Mouse (Mus musculus) embryonic facial prominence, embryonic 13.5 days (tissue): ENCODE measurements around the gene Eef2. TPM values are rescaled to one million over a fixed set of nuclear protein-coding genes. Genes with fewer than 3 reads are reported as not detected.

Experiments used
- ATAC-seq: fragments of 200-750 bp; cut with Nextera tagmentation; 2 replicates; pipeline ENCODE4 v1.8.0; 2017; ENCODE audit warnings: low read depth; ENCODE audit not compliant: insufficient number of reproducible peaks, insufficient read depth, low FRiP score, low TSS enrichment
- H3K27ac ChIP-seq: fragments of 300-500 bp; sonication (generic); 2 replicates; pipeline ENCODE4 v1.5.1; 2015; ENCODE audit warnings: moderate library complexity, mild to moderate bottlenecking, inconsistent platforms
- H3K27me3 ChIP-seq: fragments of 300-500 bp; sonication (generic); 2 replicates; pipeline ENCODE4 v1.6.1; 2015; ENCODE audit warnings: mild to moderate bottlenecking, inconsistent platforms
- H3K36me3 ChIP-seq: fragments of 300-500 bp; sonication (generic); 2 replicates; pipeline ENCODE4 v1.6.1; 2015; ENCODE audit warnings: mild to moderate bottlenecking, inconsistent platforms
- H3K4me1 ChIP-seq: fragments of 300-500 bp; sonication (generic); 2 replicates; pipeline ENCODE4 v1.6.1; 2015; ENCODE audit warnings: inconsistent platforms
- H3K4me2 ChIP-seq: fragments of 300-500 bp; sonication (generic); 2 replicates; pipeline ENCODE4 v1.6.1; 2015; ENCODE audit warnings: moderate library complexity, mild to moderate bottlenecking, inconsistent platforms
- H3K4me3 ChIP-seq: fragments of 300-500 bp; sonication (generic); 2 replicates; pipeline ENCODE4 v1.5.1; 2015; ENCODE audit warnings: mild to moderate bottlenecking, inconsistent platforms
- H3K9ac ChIP-seq: fragments of 300-500 bp; sonication (generic); 2 replicates; pipeline ENCODE4 v1.6.1; 2015; ENCODE audit warnings: mild to moderate bottlenecking, inconsistent platforms
- H3K9me3 ChIP-seq: fragments of 300-500 bp; sonication (generic); 2 replicates; pipeline ENCODE4 v1.6.1; 2016; ENCODE audit warnings: inconsistent platforms
- WGBS: fragments of 180-500 bp; shearing (Covaris S2); methylation state at CpG from one replicate; pipeline ENCODE4 v1.1.7; 2015; ENCODE audit warnings: mixed read lengths; 5-methylcytosine and 5-hydroxymethylcytosine counted together
- polyA plus RNA-seq: library from polyadenylated mRNA; unstranded; fragments of >200 nt; fragmentation: Nextera tagmentation; extraction: Ambion mirVana; gene quantifications from 2 replicates; pipeline ENCODE4 v1.2.1, GENCODE M21; 2015

The Eef2 gene
- polyA plus RNA-seq, 1 experiment from 2014 or later = 633 TPM

DNA sequence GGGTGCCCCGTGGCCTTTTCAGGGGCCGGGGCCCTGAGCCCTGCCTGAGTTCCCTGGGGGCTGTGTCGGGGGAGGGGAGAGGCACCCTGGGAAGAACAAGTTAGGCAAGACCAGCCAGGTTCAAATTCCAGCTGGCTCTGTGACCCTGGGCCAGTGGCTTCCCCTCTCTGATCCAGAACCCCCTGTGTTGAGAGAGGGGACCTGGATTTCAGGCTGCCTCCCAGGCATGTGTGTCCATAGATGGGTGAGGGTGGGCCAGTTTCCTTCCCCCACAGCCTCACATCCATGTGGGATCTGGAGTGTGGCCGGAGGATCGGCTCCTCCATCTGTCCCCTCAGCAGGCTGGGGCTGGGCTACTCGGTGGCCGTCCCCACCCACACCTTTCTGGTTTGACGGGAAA is 36.4 kb upstream of the Eef2 start:
- Histone ChIP-seq H3K4me2 (peak overlapping the region; percentile 84), H3K36me3 (peaks cover 25% of the 10 kb centered on the region), H3K4me1 (peaks cover 56% of the 10 kb centered on the region), H3K27me3 (peaks cover 8% of the 10 kb centered on the region), H3K27ac (peak overlapping the region; percentile 53; the same call in 1 of the 2 replicates), H3K9ac (peak overlapping the region; percentile 64), H3K9me3 (no peaks in the 10 kb centered on the region), H3K4me3 (peak overlapping the region; percentile 88)
- no peak for ATAC-seq
- 46% methylated on average over 8 of the region's 8 CpGs for WGBS

DNA sequence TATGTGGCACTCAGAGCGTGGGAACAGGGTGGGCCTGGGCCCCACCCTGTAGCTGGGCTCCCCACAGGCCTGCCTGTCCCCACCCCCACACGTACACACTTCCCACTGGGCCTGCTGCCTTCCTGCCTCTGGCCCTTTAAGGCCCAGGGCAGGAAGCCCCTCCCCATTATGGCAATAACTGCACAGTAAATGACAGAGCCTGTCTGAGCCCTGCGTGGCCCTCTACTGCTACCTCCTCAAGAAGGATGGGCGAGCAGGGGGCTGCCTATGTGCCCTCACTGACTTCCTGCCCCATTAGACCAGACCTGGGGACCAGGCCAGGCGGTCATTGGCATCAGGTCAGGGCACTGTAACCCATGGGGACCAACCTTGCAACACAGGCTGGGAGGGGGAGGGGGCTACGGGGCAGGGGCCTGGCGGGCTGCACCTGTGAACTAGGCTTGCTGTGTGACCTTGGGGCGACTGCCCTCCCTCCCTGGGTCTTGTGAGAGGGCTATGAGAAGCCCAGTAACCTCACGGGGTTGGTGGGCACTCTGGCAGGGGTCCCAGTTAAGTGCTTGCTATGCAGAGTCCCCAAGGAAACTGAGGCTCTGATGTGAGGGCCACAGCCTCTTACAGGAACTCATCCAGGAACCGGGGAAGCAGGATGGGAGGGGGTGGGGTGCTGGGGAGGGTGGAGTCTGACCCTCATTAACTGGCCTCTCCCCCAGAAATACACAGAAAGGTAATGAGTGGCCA is 35.5 kb upstream of the Eef2 start:
- Histone ChIP-seq H3K27ac (peak overlapping the region; percentile 68; the same call in 1 of the 2 replicates), H3K9ac (peak overlapping the region; percentile 64), H3K36me3 (peaks cover 34% of the 10 kb centered on the region), H3K27me3 (no peaks in the 10 kb centered on the region), H3K4me1 (peaks cover 55% of the 10 kb centered on the region), H3K9me3 (no peaks in the 10 kb centered on the region), H3K4me2 (peak overlapping the region; percentile 84), H3K4me3 (peak overlapping the region; percentile 88)
- 57% methylated on average over 10 of the region's 10 CpGs for WGBS
- no peak for ATAC-seq

DNA sequence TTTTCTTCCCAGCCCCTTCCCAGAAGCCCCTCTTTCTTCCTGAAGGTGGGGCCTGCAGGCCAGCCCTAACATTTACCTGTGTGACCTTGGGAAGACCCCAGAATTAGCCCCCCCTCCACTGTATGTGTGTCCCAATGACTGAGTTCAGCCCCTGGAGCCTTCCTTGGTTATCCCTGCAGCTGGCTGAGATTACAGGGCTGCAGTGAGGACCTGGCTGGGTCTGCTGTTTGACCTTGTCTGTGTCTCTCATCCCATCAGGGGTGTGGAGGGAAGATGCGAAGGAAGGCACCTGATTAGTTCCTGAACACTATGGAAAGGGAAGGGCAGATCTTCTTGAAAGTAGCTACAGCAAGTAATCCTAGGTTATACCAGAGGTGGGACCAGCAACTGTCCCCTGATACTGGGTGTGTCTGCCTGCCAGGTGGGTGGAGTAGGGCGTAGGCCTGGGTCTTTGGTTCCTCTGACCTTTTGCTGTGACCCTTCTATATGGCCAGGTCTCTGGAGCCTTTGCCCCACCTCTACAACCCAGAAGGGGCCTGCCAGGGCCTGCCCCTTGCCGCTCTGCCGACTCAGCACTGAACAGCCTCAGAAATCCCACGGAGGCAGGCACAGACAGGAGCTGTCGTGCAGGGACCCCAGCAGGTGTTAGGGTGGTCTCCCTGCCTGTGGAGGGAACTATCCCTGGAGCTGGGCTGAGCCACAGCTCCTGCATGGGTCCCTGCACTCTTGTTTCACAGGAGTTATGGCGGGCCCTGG is 34.8 kb upstream of the Eef2 start:
- Histone ChIP-seq H3K27ac (peak overlapping the region; percentile 68), H3K4me2 (peak overlapping the region; percentile 84)
- no peak for ATAC-seq

DNA sequence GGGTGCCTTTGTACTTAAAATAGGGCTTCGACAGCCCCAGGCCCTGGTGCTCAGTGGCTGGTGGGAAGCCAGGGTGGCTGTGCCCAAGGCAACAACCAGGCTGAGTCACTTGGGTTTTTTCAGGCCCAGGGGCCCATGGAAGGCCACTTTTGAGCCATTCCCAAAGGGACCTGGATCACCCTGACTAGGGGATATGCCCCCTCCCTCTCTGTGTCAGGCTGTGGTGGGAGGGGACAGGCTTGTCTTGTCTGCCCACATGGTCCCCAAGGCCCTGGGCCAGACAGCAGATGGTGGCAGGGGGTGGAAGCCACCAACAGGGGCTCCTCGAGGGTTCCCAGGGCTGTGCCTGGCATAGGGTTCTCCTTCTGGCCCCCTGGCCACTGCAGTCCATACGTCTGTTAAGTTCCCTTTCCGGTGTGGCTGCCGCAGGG is 33.9 kb upstream of the Eef2 start:
- Histone ChIP-seq H3K36me3 (peaks cover 51% of the 10 kb centered on the region), H3K4me2 (peak overlapping the region; percentile 84)
- WGBS = 72% methylated on average over 5 of the region's 5 CpGs

More for the DNA sequence above, 34.8 kb upstream of the Eef2 start:
- Histone ChIP-seq H3K27me3 (no peaks in the 10 kb centered on the region), H3K4me3 (no peak overlapping the region), H3K9me3 (no peaks in the 10 kb centered on the region), H3K4me1 (peaks cover 60% of the 10 kb centered on the region), H3K36me3 (peaks cover 42% of the 10 kb centered on the region), H3K9ac (peak overlapping the region; percentile 64)
- WGBS = 68% methylated on average over 7 of the region's 7 CpGs

DNA sequence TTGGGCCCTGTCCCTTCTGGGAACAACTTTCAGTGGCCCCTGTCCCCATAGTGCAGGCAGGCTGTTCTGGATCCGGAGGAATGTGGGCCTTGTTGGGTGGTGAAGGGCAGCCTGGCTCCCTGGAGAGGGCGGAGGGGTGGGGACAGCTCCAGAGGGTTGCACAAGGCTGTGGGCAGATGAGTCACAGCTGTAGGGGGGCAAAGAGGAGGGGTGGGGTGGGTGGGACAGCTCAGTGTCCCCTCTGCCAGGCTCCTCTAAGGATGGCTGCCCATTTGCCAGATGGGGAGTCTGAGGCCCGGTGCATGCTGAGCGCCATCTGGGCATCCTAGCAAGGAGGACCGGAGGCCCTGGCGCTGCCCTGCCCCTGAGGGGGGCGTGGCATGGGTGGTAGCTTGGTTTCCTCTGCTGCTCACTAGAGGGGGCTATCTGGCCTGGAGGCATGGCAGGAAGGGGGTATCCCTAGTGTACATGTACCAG is 33.2 kb upstream of the Eef2 start:
- Histone ChIP-seq H3K27ac (peak overlapping the region; percentile 68; the same call in 1 of the 2 replicates), H3K4me1 (peaks cover 60% of the 10 kb centered on the region), H3K9me3 (no peaks in the 10 kb centered on the region), H3K36me3 (peaks cover 57% of the 10 kb centered on the region), H3K4me2 (no peak overlapping the region), H3K9ac (no peak overlapping the region), H3K27me3 (no peaks in the 10 kb centered on the region), H3K4me3 (no peak overlapping the region)
- WGBS = 92% methylated on average over 7 of the region's 7 CpGs
- ATAC-seq = no peak

More for the DNA sequence above, 33.9 kb upstream of the Eef2 start:
- Histone ChIP-seq H3K4me1 (peaks cover 60% of the 10 kb centered on the region), H3K9ac (no peak overlapping the region), H3K9me3 (no peaks in the 10 kb centered on the region), H3K4me3 (no peak overlapping the region), H3K27me3 (no peaks in the 10 kb centered on the region), H3K27ac (peak overlapping the region; percentile 68)
- no peak for ATAC-seq

DNA sequence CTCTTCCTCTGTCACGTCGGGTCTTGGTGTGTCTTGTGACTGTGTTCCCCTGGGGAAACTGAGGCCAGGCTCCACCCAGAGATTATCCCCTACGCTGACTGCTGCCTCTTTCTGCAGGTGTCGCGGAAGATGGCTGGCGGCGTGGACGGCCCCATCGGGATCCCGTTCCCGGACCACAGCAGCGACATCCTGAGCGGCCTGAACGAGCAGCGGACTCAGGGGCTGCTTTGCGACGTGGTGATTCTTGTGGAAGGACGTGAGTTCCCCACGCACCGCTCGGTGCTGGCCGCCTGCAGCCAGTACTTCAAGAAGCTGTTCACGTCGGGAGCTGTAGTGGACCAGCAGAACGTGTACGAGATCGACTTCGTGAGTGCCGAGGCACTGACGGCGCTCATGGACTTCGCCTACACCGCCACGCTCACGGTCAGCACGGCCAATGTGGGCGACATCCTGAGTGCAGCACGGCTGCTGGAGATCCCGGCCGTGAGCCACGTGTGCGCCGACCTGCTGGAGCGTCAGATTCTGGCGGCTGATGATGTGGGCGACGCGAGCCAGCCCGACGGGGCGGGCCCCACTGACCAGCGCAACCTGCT is 32.5 kb upstream of the Eef2 start:
- H3K4me2 ChIP-seq = no peak overlapping the region
- peaks cover 52% of the 10 kb centered on the region for H3K4me1 ChIP-seq
- no peak overlapping the region for H3K9ac ChIP-seq
- H3K36me3 ChIP-seq = peaks cover 65% of the 10 kb centered on the region
- no peak for ATAC-seq
- H3K4me3 ChIP-seq = no peak overlapping the region
- H3K27ac ChIP-seq = no peak overlapping the region
- WGBS = 96% methylated on average over 52 of the region's 52 CpGs
- H3K27me3 ChIP-seq = no peaks in the 10 kb centered on the region
- no peaks in the 10 kb centered on the region for H3K9me3 ChIP-seq

DNA sequence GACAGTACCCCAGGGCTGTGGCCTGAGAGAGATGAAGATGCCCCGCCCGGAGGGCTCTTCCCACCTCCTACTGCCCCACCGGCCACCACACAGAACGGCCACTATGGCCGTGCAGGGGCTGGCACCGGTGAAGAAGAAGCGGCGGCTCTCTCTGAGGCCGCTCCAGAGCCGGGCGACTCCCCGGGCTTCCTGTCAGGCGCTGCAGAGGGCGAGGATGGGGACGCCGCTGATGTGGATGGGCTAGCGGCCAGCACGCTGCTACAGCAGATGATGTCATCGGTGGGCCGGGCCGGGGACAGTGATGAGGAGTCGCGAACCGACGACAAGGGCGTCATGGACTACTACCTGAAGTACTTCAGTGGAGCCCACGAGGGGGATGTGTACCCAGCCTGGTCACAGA is 31.8 kb upstream of the Eef2 start:
- Histone ChIP-seq H3K27me3 (no peaks in the 10 kb centered on the region), H3K27ac (no peak overlapping the region), H3K4me2 (no peak overlapping the region), H3K4me3 (no peak overlapping the region), H3K9me3 (no peaks in the 10 kb centered on the region), H3K36me3 (peaks cover 72% of the 10 kb centered on the region), H3K9ac (no peak overlapping the region), H3K4me1 (peaks cover 45% of the 10 kb centered on the region)
- 93% methylated on average over 27 of the region's 27 CpGs for WGBS
- ATAC-seq = no peak

DNA sequence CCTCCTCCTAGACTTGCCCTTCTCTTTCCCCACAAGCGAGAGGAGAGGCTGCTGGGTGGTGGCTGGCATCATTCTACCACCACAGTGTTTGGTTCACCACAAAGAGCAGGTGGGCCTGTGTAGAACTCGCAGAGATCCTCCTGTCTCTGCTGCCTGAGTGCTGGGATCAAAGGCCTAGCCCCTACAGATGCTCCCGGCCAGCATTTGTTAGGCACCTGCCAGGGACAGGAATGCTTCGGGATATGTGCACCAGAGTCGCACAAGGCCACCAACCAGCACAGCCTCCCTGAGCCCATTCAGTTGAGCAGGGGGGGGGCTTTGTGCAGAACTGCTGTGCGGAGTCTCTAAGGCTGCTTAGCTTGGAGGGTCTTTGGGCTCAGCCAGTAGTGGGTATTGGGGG is 31.1 kb upstream of the Eef2 start:
- no peaks in the 10 kb centered on the region for H3K27me3 ChIP-seq
- no peaks in the 10 kb centered on the region for H3K9me3 ChIP-seq
- WGBS = 95% methylated on average over 6 of the region's 6 CpGs
- peaks cover 78% of the 10 kb centered on the region for H3K36me3 ChIP-seq
- H3K4me3 ChIP-seq = no peak overlapping the region
- no peak overlapping the region for H3K9ac ChIP-seq
- no peak for ATAC-seq
- H3K27ac ChIP-seq = no peak overlapping the region
- H3K4me1 ChIP-seq = peaks cover 39% of the 10 kb centered on the region
- no peak overlapping the region for H3K4me2 ChIP-seq

DNA sequence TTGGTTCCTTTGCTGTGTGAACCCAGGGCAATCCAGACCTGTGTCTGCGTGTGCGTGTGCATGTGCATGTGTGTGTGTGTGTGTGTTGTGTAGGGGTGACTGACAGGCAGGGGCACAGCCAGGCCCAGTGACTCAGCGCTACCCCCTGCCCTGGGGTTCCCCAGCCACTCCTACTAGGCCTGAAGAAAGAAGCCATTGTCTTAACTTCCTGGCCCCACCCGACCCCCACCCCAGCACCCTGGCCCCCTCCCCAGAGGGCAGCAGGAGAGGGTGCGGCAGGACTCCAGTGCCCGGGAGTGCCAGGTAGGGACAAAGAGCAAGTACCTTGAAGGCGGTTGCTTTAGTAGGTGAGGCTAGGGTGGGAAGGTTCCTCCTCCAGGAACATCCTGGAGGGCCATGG is 30.7 kb upstream of the Eef2 start:
- no peak for ATAC-seq
- no peak overlapping the region for H3K4me3 ChIP-seq
- H3K9me3 ChIP-seq = no peaks in the 10 kb centered on the region
- 78% methylated on average over 7 of the region's 7 CpGs for whole genome bisulfite sequencing
- H3K4me2 ChIP-seq = no peak overlapping the region
- peaks cover 34% of the 10 kb centered on the region for H3K4me1 ChIP-seq
- peaks cover 81% of the 10 kb centered on the region for H3K36me3 ChIP-seq
- H3K27me3 ChIP-seq = no peaks in the 10 kb centered on the region
- no peak overlapping the region for H3K27ac ChIP-seq
- peak overlapping the region; percentile 36; the same call in 1 of the 2 replicates for H3K9ac ChIP-seq

DNA sequence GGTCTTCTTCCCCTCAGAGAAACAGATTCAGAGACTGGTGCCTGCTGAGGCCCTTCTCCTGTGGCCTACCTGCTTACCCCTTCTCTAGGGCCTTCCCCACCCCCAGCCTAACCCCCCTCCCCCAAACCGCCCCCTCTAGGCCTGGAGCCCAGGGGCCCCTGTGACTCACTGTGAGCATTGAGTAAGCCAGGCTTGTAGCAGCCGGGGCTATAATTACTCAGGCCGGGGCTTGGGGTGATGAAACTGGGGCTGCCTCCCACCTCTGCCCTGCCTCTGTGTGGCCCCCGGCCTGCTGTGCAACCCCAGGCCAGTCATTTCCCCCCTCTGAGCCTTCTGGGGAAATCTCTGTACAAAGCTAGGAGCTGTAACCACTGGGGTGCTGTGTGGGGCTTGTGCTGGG is 30.1 kb upstream of the Eef2 start:
- Histone ChIP-seq H3K36me3 (peaks cover 80% of the 10 kb centered on the region), H3K9me3 (no peaks in the 10 kb centered on the region), H3K27ac (no peak overlapping the region), H3K27me3 (no peaks in the 10 kb centered on the region), H3K9ac (peak overlapping the region; percentile 36; the same call in 1 of the 2 replicates), H3K4me2 (no peak overlapping the region), H3K4me1 (peaks cover 29% of the 10 kb centered on the region), H3K4me3 (no peak overlapping the region)
- WGBS = 83% methylated on average over 4 of the region's 4 CpGs
- ATAC-seq = no peak

DNA sequence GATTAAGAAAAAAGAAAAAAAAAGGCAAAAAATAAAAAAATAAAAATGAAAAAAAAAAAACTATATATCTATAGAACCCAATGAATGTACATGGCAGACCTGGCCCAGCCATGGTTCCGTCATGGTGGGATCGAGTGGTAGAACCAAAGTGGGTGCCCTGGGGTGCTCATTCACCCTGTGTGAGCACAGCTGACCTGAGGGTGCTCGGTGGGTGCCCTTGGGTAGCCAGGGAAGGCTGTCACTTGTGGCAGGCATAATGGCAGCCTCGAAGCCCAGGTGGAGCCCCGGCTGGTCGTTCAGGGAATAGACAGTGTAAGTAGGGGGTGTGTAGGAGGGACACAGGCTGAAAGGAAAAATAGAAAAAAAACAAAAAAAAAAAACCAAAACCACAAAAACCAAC is 25.2 kb upstream of the Eef2 start:
- 79% methylated on average over 6 of the region's 6 CpGs for WGBS
- Histone ChIP-seq H3K9me3 (no peaks in the 10 kb centered on the region), H3K4me3 (no peak overlapping the region)

More for the DNA sequence above, 25.2 kb upstream of the Eef2 start:
- H3K4me2 ChIP-seq = no peak overlapping the region
- no peak overlapping the region for H3K27ac ChIP-seq
- no peak for ATAC-seq
- no peaks in the 10 kb centered on the region for H3K27me3 ChIP-seq
- no peak overlapping the region for H3K9ac ChIP-seq
- H3K36me3 ChIP-seq = peaks cover 85% of the 10 kb centered on the region
- 0 out of 2 replicates have a peak, but pooled peaks cover 4% of the 10 kb centered on the region for H3K4me1 ChIP-seq
